Mouse (Mus musculus) thymus, adult 2 months (tissue): Measurements from ENCODE around the gene Gm44965.

Experiments used
- CTCF ChIP-seq: fragments of 200-500 bp; IDR thresholded peaks from 2 replicates; pipeline ENCODE4 v1.5.1; 2012; ENCODE audit warnings: mild to moderate bottlenecking, control low read depth, low read length, moderate library complexity, borderline replicate concordance; ENCODE audit not compliant: control insufficient read depth, poor library complexity, insufficient read depth; ENCODE audit errors: extremely low read depth
- POLR2A ChIP-seq: fragments of 200-500 bp; IDR thresholded peaks from 2 replicates; pipeline ENCODE4 v1.6.1; 2012; ENCODE audit warnings: mild to moderate bottlenecking, low read length, control low read depth, moderate library complexity; ENCODE audit not compliant: control insufficient read depth, poor library complexity, insufficient read depth; ENCODE audit errors: extremely low read depth

DNA sequence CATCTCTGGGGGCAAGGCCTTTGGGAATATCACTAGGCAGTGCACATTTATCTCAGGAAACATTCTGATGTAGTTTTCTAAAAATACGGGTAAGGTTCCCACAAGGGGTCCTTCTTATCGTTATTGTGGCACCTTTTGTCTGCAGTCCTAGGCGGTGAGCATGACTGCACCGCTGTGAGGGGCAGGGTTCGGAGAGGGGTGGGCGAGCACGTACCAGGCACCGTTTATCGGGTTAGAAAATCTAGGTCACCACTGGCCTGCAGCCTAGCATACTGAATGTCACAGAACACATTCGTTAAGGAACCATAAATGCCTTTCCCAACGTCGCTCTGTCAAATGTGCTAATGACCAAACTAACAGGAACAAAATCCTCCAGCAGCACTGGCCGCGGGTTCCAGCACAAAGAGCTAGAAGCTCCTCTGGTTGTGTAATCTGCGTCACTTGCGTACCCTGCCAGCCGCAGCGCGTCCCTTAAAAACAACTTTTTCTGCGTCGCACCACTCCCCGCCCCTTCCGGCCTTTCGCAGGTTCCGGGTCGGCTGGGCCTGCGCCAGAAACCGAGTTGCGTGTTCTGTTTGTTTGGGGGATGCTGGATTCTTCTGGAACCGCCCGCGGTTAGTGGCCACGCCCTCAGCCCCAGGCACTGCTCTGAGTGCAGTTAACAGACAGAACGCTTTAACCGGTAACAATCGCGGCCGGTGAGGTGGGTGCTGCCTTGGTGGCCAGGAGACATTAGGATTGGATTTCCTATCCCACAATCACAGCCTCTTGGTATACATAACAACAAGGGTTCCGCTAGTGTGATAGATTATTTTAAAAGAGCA lies 39.2 kb upstream of the Gm44965 start, which contains the start of gene Lrrc61:
- peak; percentile 80 for TF ChIP-seq POLR2A
- TF ChIP-seq CTCF, result 0 out of 2 replicates have a peak, but pooled peaks have one; percentile 36
